Mouse (Mus musculus) olfactory bulb, adult 2 months (tissue): ENCODE measurements around the gene Chmp2a. TPM values are rescaled to one million over a fixed set of nuclear protein-coding genes. Genes with fewer than 3 reads are reported as not detected.

ENCODE experiments used
- H3K27ac ChIP-seq: fragments of 200-500 bp; 2 replicates; pipeline ENCODE4 v1.5.1; 2012; ENCODE audit warnings: low read depth, low read length; ENCODE audit not compliant: insufficient read depth
- H3K4me1 ChIP-seq: fragments of 200-500 bp; 2 replicates; pipeline ENCODE4 v1.6.1; 2012; ENCODE audit warnings: low read length; ENCODE audit not compliant: control insufficient read depth, insufficient read depth
- H3K4me3 ChIP-seq: fragments of 200-500 bp; 2 replicates; pipeline ENCODE4 v1.5.1; 2012; ENCODE audit warnings: mild to moderate bottlenecking, low read depth, low read length, moderate library complexity; ENCODE audit not compliant: insufficient read depth
- CTCF ChIP-seq: fragments of 200-500 bp; IDR thresholded peaks from 2 replicates; pipeline ENCODE4 v1.5.1; 2012; ENCODE audit warnings: low read depth, mild to moderate bottlenecking, low read length, moderate library complexity; ENCODE audit not compliant: insufficient read depth
- POLR2A ChIP-seq: fragments of 200-500 bp; IDR thresholded peaks from 2 replicates; pipeline ENCODE4 v1.6.1; 2012; ENCODE audit warnings: mild to moderate bottlenecking, low read depth, low read length, moderate library complexity; ENCODE audit not compliant: insufficient read depth
- WGBS: fragments of 180-500 bp; shearing (Covaris S2); methylation state at CpG from one replicate; pipeline ENCODE4 v1.1.7; 2018; 5-methylcytosine and 5-hydroxymethylcytosine counted together
- polyA plus RNA-seq: library from polyadenylated mRNA; stranded (reverse); fragments of >200 nt; gene quantifications from 2 replicates; pipeline ENCODE4 v1.2.4, GENCODE M21; 2012; ENCODE audit warnings: low replicate concordance; ENCODE audit not compliant: missing spikeins, insufficient read depth, insufficient read length

The Chmp2a gene
- polyA plus RNA-seq, 1 experiment = not detected

- Histone ChIP-seq H3K4me1 (peaks cover 17% of the 10 kb centered on the region), H3K27ac (peak overlapping the region; percentile 60), H3K4me3 (peak overlapping the region; percentile 80)
- WGBS = under 1% methylated on average over 31 of the region's 33 CpGs
- no peak for TF ChIP-seq POLR2A
- TF ChIP-seq CTCF = no peak
Measured at GRCm38 (mm10) chr7:13037366-13037765, 2.8 kb upstream of the Chmp2a start.

GRCm38 (mm10) chr7:13036806-13037205, 2.2 kb upstream of the Chmp2a start:
- WGBS = 38% methylated on average over 4 of the region's 4 CpGs
- no peak for TF ChIP-seq POLR2A
- TF ChIP-seq CTCF = no peak
- Histone ChIP-seq H3K4me1 (peaks cover 17% of the 10 kb centered on the region), H3K4me3 (peak overlapping the region; percentile 80), H3K27ac (peak overlapping the region; percentile 60; the same call in 1 of the 2 replicates)

- H3K4me3 ChIP-seq = no peak overlapping the region
- TF ChIP-seq CTCF (no peak), POLR2A (no peak)
- WGBS = 68% methylated on average over 17 of the region's 17 CpGs
- peaks cover 17% of the 10 kb centered on the region for H3K4me1 ChIP-seq
- H3K27ac ChIP-seq = no peak overlapping the region
Measured at GRCm38 (mm10) chr7:13035211-13035855, 726 bp upstream of the Chmp2a start.

- TF ChIP-seq CTCF (no peak), POLR2A (no peak)
- Histone ChIP-seq H3K4me3 (peak overlapping the region; percentile 88), H3K27ac (peak overlapping the region; percentile 87), H3K4me1 (peaks cover 13% of the 10 kb centered on the region)
- 43% methylated on average over 13 of the region's 13 CpGs for WGBS
Measured at GRCm38 (mm10) chr7:13033451-13034147, 1.0 kb downstream of the Chmp2a start.

DNA sequence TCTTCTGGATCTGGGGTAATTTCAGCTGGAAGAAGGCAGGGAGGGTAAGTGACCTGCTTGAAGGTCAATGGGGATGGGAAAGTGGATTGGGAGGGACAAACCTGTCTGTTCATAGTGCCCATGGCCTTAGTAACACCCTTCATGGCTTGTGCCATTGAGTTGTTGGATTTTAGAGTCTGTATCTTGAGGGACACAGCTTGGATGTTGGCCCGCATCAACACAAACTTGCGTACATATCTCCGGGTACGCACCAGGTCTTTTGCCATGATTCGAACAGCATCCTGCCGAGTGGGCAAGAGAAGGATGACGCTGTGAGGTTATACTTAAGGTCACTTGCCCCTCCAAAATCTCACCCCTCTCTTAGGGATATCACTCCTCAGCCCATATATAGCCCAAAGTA, 2.1 kb downstream of the Chmp2a start:
- 91% methylated on average over 7 of the region's 7 CpGs for WGBS
- Histone ChIP-seq H3K27ac (no peak overlapping the region), H3K4me3 (no peak overlapping the region), H3K4me1 (peaks cover 13% of the 10 kb centered on the region)
- TF ChIP-seq CTCF (no peak), POLR2A (no peak)

DNA sequence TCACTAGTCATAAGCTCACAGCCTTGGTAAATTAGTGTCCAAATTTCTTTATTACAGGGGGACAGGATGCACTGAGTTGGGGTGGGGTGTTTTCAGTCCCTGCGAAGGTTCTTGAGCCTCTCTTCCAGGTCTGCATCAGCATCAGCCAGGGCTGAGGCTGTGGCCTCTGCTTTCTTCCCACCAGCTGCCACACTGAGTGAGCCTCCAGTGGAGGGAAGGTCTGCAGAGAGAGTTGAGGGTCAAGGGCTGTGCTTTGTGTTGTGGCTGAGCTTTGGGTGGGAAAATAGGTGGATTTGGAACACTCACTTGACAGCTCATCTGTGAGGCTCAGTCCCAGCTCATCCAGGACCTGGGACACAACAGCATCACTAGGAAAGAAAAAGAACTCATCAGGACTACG, 2.6 kb downstream of the Chmp2a start:
- TF ChIP-seq POLR2A = no peak

GRCm38 (mm10) chr7:13031069-13031468, 3.5 kb downstream of the Chmp2a start:
- H3K27ac ChIP-seq = no peak overlapping the region
- no peak for TF ChIP-seq POLR2A
- TF ChIP-seq CTCF = no peak
- H3K4me1 ChIP-seq = peaks cover 13% of the 10 kb centered on the region
- H3K4me3 ChIP-seq = no peak overlapping the region
- 67% methylated on average over 5 of the region's 5 CpGs for WGBS

More for the DNA sequence above, 2.6 kb downstream of the Chmp2a start:
- 75% methylated on average over 2 of the region's 2 CpGs for WGBS
- peaks cover 13% of the 10 kb centered on the region for H3K4me1 ChIP-seq
- no peak overlapping the region for H3K4me3 ChIP-seq
- H3K27ac ChIP-seq = no peak overlapping the region

DNA sequence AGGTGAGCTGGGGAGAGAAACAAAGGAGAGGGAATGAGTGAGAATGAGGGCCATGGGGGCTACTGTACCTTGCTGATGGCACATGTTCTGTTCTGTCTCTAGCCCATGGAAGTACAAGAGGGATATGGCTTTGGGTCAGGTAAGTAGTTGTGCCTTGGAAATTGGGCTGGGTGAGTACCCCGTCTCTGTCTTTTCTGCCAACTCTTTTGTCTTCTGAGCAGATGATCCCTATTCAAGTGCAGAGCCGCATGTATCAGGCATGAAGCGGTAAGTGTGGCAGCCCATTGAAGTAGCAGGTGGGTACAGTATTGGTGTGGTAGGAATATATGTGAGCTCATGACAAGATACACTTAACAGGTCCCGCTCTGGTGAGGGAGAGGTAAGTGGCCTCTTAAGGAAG, 5.6 kb downstream of the Chmp2a start:
- 87% methylated on average over 4 of the region's 4 CpGs for WGBS
- no peak for TF ChIP-seq POLR2A
- no peak for TF ChIP-seq CTCF
- Histone ChIP-seq H3K4me1 (peaks cover 7% of the 10 kb centered on the region), H3K27ac (no peak overlapping the region), H3K4me3 (no peak overlapping the region)

DNA sequence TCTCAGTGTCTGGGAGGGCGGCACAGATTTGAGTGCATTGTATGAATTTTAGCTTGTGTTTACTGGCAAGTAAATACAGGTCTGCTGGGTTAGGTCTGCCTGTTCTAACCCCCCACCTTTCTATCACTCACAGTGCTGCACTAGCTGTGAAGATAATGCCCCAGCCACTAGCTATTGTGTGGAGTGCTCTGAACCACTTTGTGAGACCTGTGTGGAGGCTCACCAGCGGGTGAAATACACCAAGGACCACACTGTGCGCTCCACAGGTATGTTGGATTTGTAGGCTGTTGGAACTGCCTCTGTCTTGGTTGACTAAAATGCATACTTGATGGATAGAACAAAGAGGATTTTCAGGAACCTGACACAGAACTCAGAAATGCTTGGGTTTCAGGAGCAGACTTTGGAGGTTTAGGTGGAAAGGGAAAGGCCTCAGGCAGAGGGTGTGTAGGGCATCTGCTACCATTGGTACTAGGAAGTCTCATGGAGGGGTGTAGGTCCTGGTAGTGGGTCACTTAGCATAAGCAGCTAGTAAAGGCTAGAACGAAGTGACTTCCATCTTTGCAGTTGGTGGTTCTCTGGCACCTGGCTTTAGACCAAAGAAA, 9.0 kb downstream of the Chmp2a start:
- 27% methylated on average over 4 of the region's 4 CpGs for WGBS
- Histone ChIP-seq H3K27ac (no peak overlapping the region), H3K4me1 (peaks cover 13% of the 10 kb centered on the region)

GRCm38 (mm10) chr7:13024805-13025204, 9.8 kb downstream of the Chmp2a start:
- no peak; the same call in 1 of the 2 replicates for TF ChIP-seq POLR2A
- 0 out of 2 replicates have a peak, but pooled peaks have one; percentile 14 for TF ChIP-seq CTCF
- peak overlapping the region; percentile 80 for H3K27ac ChIP-seq
- H3K4me3 ChIP-seq = peak overlapping the region; percentile 88
- H3K4me1 ChIP-seq = peaks cover 13% of the 10 kb centered on the region
- under 1% methylated on average over 43 of the region's 44 CpGs for WGBS

More for the DNA sequence above, 9.0 kb downstream of the Chmp2a start:
- peak overlapping the region; percentile 88 for H3K4me3 ChIP-seq
- no peak for TF ChIP-seq CTCF
- TF ChIP-seq POLR2A = no peak
